Mouse (Mus musculus): ENCODE measurements at regions not wholly inside any gene's neighbourhood (a gene's known extent, or its start where the extent isn't known, plus 50 kb on each side); places are given as distances from the start of the nearest gene placed in this dataset.

GRCm38 (mm10) chr19:14656022-14656388, 58.2 kb upstream of the Tle4 start:
- no peak overlapping the region for H3K4me2 ChIP-seq
- no peak overlapping the region for H3K4me3 ChIP-seq
- no peak for ATAC-seq (ENCODE audit: low FRiP score, low read depth)
- 64% methylated on average over 2 of the region's 2 CpGs for WGBS
- no peak overlapping the region for H3K9ac ChIP-seq
- no peak overlapping the region for H3K27ac ChIP-seq (replicated peaks)
- no peaks in the 10 kb centered on the region for H3K9me3 ChIP-seq
- no peaks in the 10 kb centered on the region for H3K36me3 ChIP-seq
- H3K4me1 ChIP-seq (replicated peaks) = no peaks in the 10 kb centered on the region
- no peaks in the 10 kb centered on the region for H3K27me3 ChIP-seq

GRCm38 (mm10) chr19:14655302-14656021, 57.6 kb upstream of the Tle4 start:
- Histone ChIP-seq H3K27me3 (no peaks in the 10 kb centered on the region), H3K36me3 (no peaks in the 10 kb centered on the region), H3K9me3 (no peaks in the 10 kb centered on the region), H3K9ac (no peak overlapping the region), H3K4me3 (no peak overlapping the region), H3K4me1 (replicated peaks) (no peaks in the 10 kb centered on the region), H3K27ac (replicated peaks) (no peak overlapping the region), H3K4me2 (no peak overlapping the region)
- 85% methylated on average over 5 of the region's 5 CpGs for WGBS
- no peak for ATAC-seq (ENCODE audit: low FRiP score, low read depth)

Measured in hindbrain, embryonic 15.5 days (tissue).